Mouse (Mus musculus): ENCODE measurements at regions not wholly inside any gene's neighbourhood (a gene's known extent, or its start where the extent isn't known, plus 50 kb on each side); places are given as distances from the start of the nearest gene placed in this dataset.
A peak's percentile ranks its signal among the peaks of the same experiment; 100 is the strongest.

- Histone ChIP-seq H3K27ac (replicated peaks; ENCODE audit: low read depth, low read length) (no peak overlapping the region), H3K27me3 (ENCODE audit: control insufficient read depth, insufficient read depth, low read length) (no peaks in the 10 kb centered on the region), H3K9ac (ENCODE audit: low read length) (no peak overlapping the region), H3K36me3 (ENCODE audit: control insufficient read depth, insufficient read depth, low read length) (no peaks in the 10 kb centered on the region), H3K4me2 (ENCODE audit: low read depth, severe bottlenecking) (no peak overlapping the region), H3K4me1 (ENCODE audit: control insufficient read depth, insufficient read depth, low read length) (no peaks in the 10 kb centered on the region), H3K4me3 (ENCODE audit: low read depth, low read length) (no peak overlapping the region), H3K9me3 (ENCODE audit: control insufficient read depth, low read length) (no peaks in the 10 kb centered on the region)
- DNase-seq (ENCODE audit: low spot score) = no peak
- ATAC-seq (ENCODE audit: insufficient number of reproducible peaks, low FRiP score, low TSS enrichment, low read depth) = no peak
- WGBS = 77% methylated on average over 1 of the region's 1 CpGs
Observed at GRCm38 (mm10) chr3:134000595-134000994, 235.7 kb upstream of the Cxxc4 start.

- peak; percentile 25 for DNase-seq (ENCODE audit: low spot score)
- Histone ChIP-seq H3K27me3 (ENCODE audit: control insufficient read depth, insufficient read depth, low read length) (no peaks in the 10 kb centered on the region), H3K4me1 (ENCODE audit: control insufficient read depth, insufficient read depth, low read length) (0 out of 2 replicates have a peak, but pooled peaks cover 4% of the 10 kb centered on the region), H3K4me3 (ENCODE audit: low read depth, low read length) (no peak overlapping the region), H3K4me2 (ENCODE audit: low read depth, severe bottlenecking) (no peak overlapping the region), H3K9ac (ENCODE audit: low read length) (no peak overlapping the region), H3K9me3 (ENCODE audit: control insufficient read depth, low read length) (no peaks in the 10 kb centered on the region), H3K27ac (replicated peaks; ENCODE audit: low read depth, low read length) (no peak overlapping the region), H3K36me3 (ENCODE audit: control insufficient read depth, insufficient read depth, low read length) (no peaks in the 10 kb centered on the region)
- peak; percentile 54; the same call in 1 of the 2 replicates for ATAC-seq (ENCODE audit: insufficient number of reproducible peaks, low FRiP score, low TSS enrichment, low read depth)
- WGBS = 31% methylated on average over 2 of the region's 2 CpGs
Observed at GRCm38 (mm10) chr3:134014805-134015204, 221.5 kb upstream of the Cxxc4 start.

GRCm38 (mm10) chr3:134015412-134015811, 220.9 kb upstream of the Cxxc4 start:
- H3K4me1 ChIP-seq (ENCODE audit: control insufficient read depth, insufficient read depth, low read length) = 0 out of 2 replicates have a peak, but pooled peaks cover 4% of the 10 kb centered on the region
- H3K27ac ChIP-seq (replicated peaks; ENCODE audit: low read depth, low read length) = no peak overlapping the region
- no peaks in the 10 kb centered on the region for H3K27me3 ChIP-seq (ENCODE audit: control insufficient read depth, insufficient read depth, low read length)
- H3K9me3 ChIP-seq (ENCODE audit: control insufficient read depth, low read length) = no peaks in the 10 kb centered on the region
- no peaks in the 10 kb centered on the region for H3K36me3 ChIP-seq (ENCODE audit: control insufficient read depth, insufficient read depth, low read length)
- ATAC-seq (ENCODE audit: insufficient number of reproducible peaks, low FRiP score, low TSS enrichment, low read depth) (no peak), DNase-seq (ENCODE audit: low spot score) (no peak)
- 87% methylated on average over 3 of the region's 3 CpGs for WGBS
- H3K9ac ChIP-seq (ENCODE audit: low read length) = no peak overlapping the region
- no peak overlapping the region for H3K4me3 ChIP-seq (ENCODE audit: low read depth, low read length)
- no peak overlapping the region for H3K4me2 ChIP-seq (ENCODE audit: low read depth, severe bottlenecking)

GRCm38 (mm10) chr3:134033862-134034261, 202.4 kb upstream of the Cxxc4 start:
- Histone ChIP-seq H3K27ac (replicated peaks; ENCODE audit: low read depth, low read length) (no peak overlapping the region), H3K9me3 (ENCODE audit: control insufficient read depth, low read length) (no peaks in the 10 kb centered on the region), H3K27me3 (ENCODE audit: control insufficient read depth, insufficient read depth, low read length) (no peaks in the 10 kb centered on the region), H3K4me2 (ENCODE audit: low read depth, severe bottlenecking) (no peak overlapping the region), H3K36me3 (ENCODE audit: control insufficient read depth, insufficient read depth, low read length) (no peaks in the 10 kb centered on the region), H3K9ac (ENCODE audit: low read length) (no peak overlapping the region), H3K4me1 (ENCODE audit: control insufficient read depth, insufficient read depth, low read length) (no peaks in the 10 kb centered on the region), H3K4me3 (ENCODE audit: low read depth, low read length) (no peak overlapping the region)
- no peak for DNase-seq (ENCODE audit: low spot score)
- ATAC-seq (ENCODE audit: insufficient number of reproducible peaks, low FRiP score, low TSS enrichment, low read depth) = no peak
- WGBS = 72% methylated on average over 5 of the region's 5 CpGs

GRCm38 (mm10) chr3:134036310-134036934, 199.9 kb upstream of the Cxxc4 start:
- no peak overlapping the region for H3K4me2 ChIP-seq (ENCODE audit: low read depth, severe bottlenecking)
- H3K27me3 ChIP-seq (ENCODE audit: control insufficient read depth, insufficient read depth, low read length) = no peaks in the 10 kb centered on the region
- DNase-seq (ENCODE audit: low spot score) (no peak), ATAC-seq (ENCODE audit: insufficient number of reproducible peaks, low FRiP score, low TSS enrichment, low read depth) (no peak)
- no peaks in the 10 kb centered on the region for H3K9me3 ChIP-seq (ENCODE audit: control insufficient read depth, low read length)
- no peak overlapping the region for H3K4me3 ChIP-seq (ENCODE audit: low read depth, low read length)
- no peaks in the 10 kb centered on the region for H3K36me3 ChIP-seq (ENCODE audit: control insufficient read depth, insufficient read depth, low read length)
- WGBS = 94% methylated on average over 6 of the region's 6 CpGs
- H3K9ac ChIP-seq (ENCODE audit: low read length) = no peak overlapping the region
- no peaks in the 10 kb centered on the region for H3K4me1 ChIP-seq (ENCODE audit: control insufficient read depth, insufficient read depth, low read length)
- H3K27ac ChIP-seq (replicated peaks; ENCODE audit: low read depth, low read length) = no peak overlapping the region

GRCm38 (mm10) chr3:134050649-134051048, 185.6 kb upstream of the Cxxc4 start:
- no peaks in the 10 kb centered on the region for H3K4me1 ChIP-seq (ENCODE audit: control insufficient read depth, insufficient read depth, low read length)
- no peaks in the 10 kb centered on the region for H3K9me3 ChIP-seq (ENCODE audit: control insufficient read depth, low read length)
- H3K4me3 ChIP-seq (ENCODE audit: low read depth, low read length) = no peak overlapping the region
- H3K36me3 ChIP-seq (ENCODE audit: control insufficient read depth, insufficient read depth, low read length) = no peaks in the 10 kb centered on the region
- ATAC-seq (ENCODE audit: insufficient number of reproducible peaks, low FRiP score, low TSS enrichment, low read depth) (no peak), DNase-seq (ENCODE audit: low spot score) (no peak)
- H3K9ac ChIP-seq (ENCODE audit: low read length) = no peak overlapping the region
- no peak overlapping the region for H3K27ac ChIP-seq (replicated peaks; ENCODE audit: low read depth, low read length)
- no peak overlapping the region for H3K4me2 ChIP-seq (ENCODE audit: low read depth, severe bottlenecking)
- H3K27me3 ChIP-seq (ENCODE audit: control insufficient read depth, insufficient read depth, low read length) = no peaks in the 10 kb centered on the region

DNA sequence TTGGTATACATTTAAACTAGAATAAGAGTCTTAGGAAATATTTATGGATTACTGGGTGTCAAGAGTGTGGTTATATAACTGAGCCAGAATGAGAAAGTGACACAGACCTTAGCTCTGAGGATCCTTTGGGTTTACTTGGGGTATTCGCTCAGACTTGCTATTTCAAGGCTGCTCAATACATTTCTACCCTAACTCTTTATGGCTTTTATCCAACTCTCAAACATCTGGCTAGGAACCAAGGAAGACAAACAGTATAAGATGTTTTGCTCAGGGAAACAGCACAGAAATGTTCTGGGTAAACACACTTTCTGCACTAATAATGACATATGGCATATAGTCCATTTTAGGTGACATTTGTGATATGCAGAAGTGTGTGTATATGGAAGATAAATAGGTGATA, 153.8 kb upstream of the Cxxc4 start:
- H3K36me3 ChIP-seq (ENCODE audit: control insufficient read depth, insufficient read depth, low read length) = no peaks in the 10 kb centered on the region
- no peak overlapping the region for H3K4me3 ChIP-seq (ENCODE audit: low read depth, low read length)
- no peaks in the 10 kb centered on the region for H3K9me3 ChIP-seq (ENCODE audit: control insufficient read depth, low read length)
- no peak overlapping the region for H3K9ac ChIP-seq (ENCODE audit: low read length)
- WGBS = 97% methylated on average over 1 of the region's 1 CpGs
- ATAC-seq (ENCODE audit: insufficient number of reproducible peaks, low FRiP score, low TSS enrichment, low read depth) (no peak), DNase-seq (ENCODE audit: low spot score) (no peak)
- H3K4me2 ChIP-seq (ENCODE audit: low read depth, severe bottlenecking) = no peak overlapping the region
- no peak overlapping the region for H3K27ac ChIP-seq (replicated peaks; ENCODE audit: low read depth, low read length)
- H3K4me1 ChIP-seq (ENCODE audit: control insufficient read depth, insufficient read depth, low read length) = no peaks in the 10 kb centered on the region
- no peaks in the 10 kb centered on the region for H3K27me3 ChIP-seq (ENCODE audit: control insufficient read depth, insufficient read depth, low read length)

DNA sequence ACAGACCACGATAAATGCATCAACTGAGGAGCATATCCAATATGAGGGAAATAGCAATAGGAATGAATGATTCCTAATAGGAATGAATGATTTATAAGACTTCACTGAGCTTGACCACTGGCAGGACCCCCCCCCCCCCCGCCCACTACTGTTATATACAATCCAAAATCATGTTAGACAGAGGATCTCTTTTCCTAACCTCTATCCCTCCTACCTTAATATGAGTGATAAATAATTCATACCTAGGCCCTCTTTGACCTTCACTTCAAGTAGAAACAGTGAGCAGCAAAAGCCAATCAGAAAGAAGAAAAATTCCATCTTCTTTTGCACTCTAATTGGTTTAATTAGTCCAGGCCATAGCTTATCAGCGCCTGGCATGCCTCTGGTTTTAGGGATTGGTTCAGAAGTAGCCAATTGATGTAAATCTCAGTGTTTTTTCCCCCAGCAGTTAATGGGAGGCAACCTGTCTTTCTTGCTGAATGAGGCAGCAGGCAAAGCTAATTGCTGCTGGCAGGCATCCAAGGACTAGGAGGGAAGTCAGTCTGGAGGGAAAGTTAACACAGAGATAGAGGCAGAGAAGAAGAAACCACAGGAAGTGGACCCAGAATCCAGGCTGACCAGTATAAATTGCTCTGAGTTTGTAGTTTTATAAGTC, 136.7 kb upstream of the Cxxc4 start:
- Histone ChIP-seq H3K4me2 (ENCODE audit: low read depth, severe bottlenecking) (no peak overlapping the region), H3K4me1 (ENCODE audit: control insufficient read depth, insufficient read depth, low read length) (no peaks in the 10 kb centered on the region), H3K27me3 (ENCODE audit: control insufficient read depth, insufficient read depth, low read length) (no peaks in the 10 kb centered on the region), H3K27ac (replicated peaks; ENCODE audit: low read depth, low read length) (no peak overlapping the region), H3K9ac (ENCODE audit: low read length) (no peak overlapping the region), H3K36me3 (ENCODE audit: control insufficient read depth, insufficient read depth, low read length) (no peaks in the 10 kb centered on the region), H3K9me3 (ENCODE audit: control insufficient read depth, low read length) (no peaks in the 10 kb centered on the region), H3K4me3 (ENCODE audit: low read depth, low read length) (no peak overlapping the region)
- DNase-seq (ENCODE audit: low spot score) (peak; percentile 63), ATAC-seq (ENCODE audit: insufficient number of reproducible peaks, low FRiP score, low TSS enrichment, low read depth) (no peak)
- 60% methylated on average over 3 of the region's 3 CpGs for WGBS

All from limb, embryonic 11.5 days (tissue).